Mouse (Mus musculus) liver, adult 2 months (tissue): ENCODE results near the gene Ddx31. TPM values are rescaled to one million over a fixed set of nuclear protein-coding genes. Genes with fewer than 3 reads are reported as not detected.

Source experiments
- DNase-seq: peaks from one replicate; pipeline ENCODE4 v3.0.0-alpha.2; 2011; ENCODE audit warnings: low read depth, low spot score; ENCODE audit errors: extremely low read depth
- H3K27ac ChIP-seq: fragments of 200-500 bp; replicated peaks from 2 replicates; pipeline ENCODE4 v1.5.1; 2012; ENCODE audit warnings: low read depth, mild to moderate bottlenecking, control low read depth, inconsistent platforms, low read length; ENCODE audit not compliant: insufficient read depth
- H3K27me3 ChIP-seq: fragments of 200-500 bp; 2 replicates; pipeline ENCODE4 v1.6.1; 2012; ENCODE audit warnings: mild to moderate bottlenecking, moderate library complexity, low read length, inconsistent platforms; ENCODE audit not compliant: control insufficient read depth, insufficient read depth
- H3K36me3 ChIP-seq: fragments of 200-500 bp; 2 replicates; pipeline ENCODE4 v1.6.1; 2012; ENCODE audit warnings: low read length, inconsistent platforms; ENCODE audit not compliant: control insufficient read depth, insufficient read depth
- H3K4me1 ChIP-seq: fragments of 200-500 bp; 2 replicates; pipeline ENCODE4 v1.6.1; 2011; ENCODE audit warnings: low read length; ENCODE audit not compliant: control insufficient read depth, insufficient read depth
- H3K4me3 ChIP-seq: fragments of 200-500 bp; 2 replicates; pipeline ENCODE4 v1.5.1; 2011; ENCODE audit warnings: low read depth, mild to moderate bottlenecking, control low read depth, low read length, moderate library complexity; ENCODE audit not compliant: insufficient read depth
- H3K79me2 ChIP-seq: fragments of 200-500 bp; 2 replicates; pipeline ENCODE4 v1.6.1; 2012; ENCODE audit warnings: inconsistent platforms, mild to moderate bottlenecking, low read length, moderate library complexity; ENCODE audit not compliant: control insufficient read depth, insufficient read depth
- H3K9ac ChIP-seq: fragments of 200-500 bp; 2 replicates; pipeline ENCODE4 v1.6.1; 2012; ENCODE audit warnings: low read depth, mild to moderate bottlenecking, control low read depth, inconsistent platforms, low read length
- CTCF ChIP-seq: fragments of 200-500 bp; IDR thresholded peaks from 2 replicates; pipeline ENCODE4 v1.5.1; 2011; ENCODE audit warnings: low read depth, low read length, control low read depth
- POLR2A ChIP-seq: fragments of 200-500 bp; IDR thresholded peaks from 2 replicates; pipeline ENCODE4 v1.6.1; 2011; ENCODE audit warnings: low read length, control low read depth; ENCODE audit not compliant: insufficient read depth; ENCODE audit errors: extremely low read depth
- WGBS: fragments of 180-500 bp; shearing (Covaris S2); methylation state at CpG from one replicate; pipeline ENCODE4 v1.1.7; 2018; 5-methylcytosine and 5-hydroxymethylcytosine counted together
- polyA plus RNA-seq: library from polyadenylated mRNA; depleted of rRNA; stranded (reverse); fragments of >200 nt; gene quantifications from 2 replicates; pipeline ENCODE4 v1.2.3, GENCODE M21; 2012
- total RNA-seq: library from RNA; depleted of rRNA; stranded (reverse); fragments of >200 nt; gene quantifications from 2 replicates; pipeline ENCODE4 v1.2.3, GENCODE M21; 2014

Ddx31 gene
- total and polyA plus RNA-seq, 2 experiments: 2.5 to 4.2 TPM

DNA sequence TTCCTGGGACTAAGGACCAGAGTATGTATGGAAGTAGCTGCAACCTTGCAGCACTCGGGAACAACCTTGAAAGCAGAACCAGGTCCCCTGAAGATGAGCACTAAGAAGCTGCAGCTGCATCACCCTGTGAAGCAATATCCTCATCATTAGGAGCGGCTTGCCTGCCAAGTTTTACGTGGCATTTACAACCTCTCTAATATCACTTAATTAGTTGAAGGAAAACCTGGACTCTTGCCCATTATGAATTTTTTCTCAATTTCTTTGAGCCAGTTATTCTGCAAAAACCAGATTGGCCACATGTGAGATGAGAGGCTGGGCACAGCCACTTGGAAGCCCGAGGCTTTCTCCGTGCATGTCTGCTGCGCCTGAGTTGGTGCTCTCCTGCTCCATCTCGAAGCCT lies 55.7 kb downstream of the Ddx31 start:
- no peak for TF ChIP-seq CTCF
- no peak for TF ChIP-seq POLR2A
- Histone ChIP-seq H3K79me2 (no peaks in the 10 kb centered on the region), H3K27me3 (no peaks in the 10 kb centered on the region), H3K36me3 (peaks cover 5% of the 10 kb centered on the region; the same call in 1 of the 2 replicates), H3K4me3 (no peak overlapping the region), H3K4me1 (no peaks in the 10 kb centered on the region), H3K27ac (no peak overlapping the region), H3K9ac (no peak overlapping the region)
- no peak for DNase-seq
- 94% methylated on average over 7 of the region's 7 CpGs for WGBS

DNA sequence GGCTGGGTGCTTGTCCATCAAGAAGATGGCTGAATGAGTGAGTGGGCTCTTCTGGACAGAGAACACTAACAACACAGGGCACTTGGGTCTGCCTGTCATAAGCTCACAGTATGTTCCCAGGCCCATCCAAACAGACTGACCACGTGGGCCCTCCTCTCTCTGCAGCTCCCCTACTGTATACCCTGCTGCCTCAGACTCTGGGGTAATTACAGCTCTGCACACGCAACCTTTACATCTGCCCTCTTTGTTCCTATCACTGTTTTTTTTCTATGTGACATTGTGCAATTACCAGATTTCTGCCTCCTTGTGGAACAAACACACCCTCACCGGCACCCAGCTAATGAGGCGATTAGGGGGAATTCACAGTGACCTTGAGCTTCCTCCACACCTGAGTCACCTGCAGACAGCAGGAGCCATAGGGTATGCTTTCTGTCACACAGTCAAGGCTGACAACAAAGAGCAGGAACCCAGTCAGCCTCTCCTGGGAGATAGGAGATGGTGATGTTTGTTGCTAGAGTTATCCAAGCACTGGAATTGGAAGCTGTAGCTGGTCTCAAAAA lies 57.2 kb downstream of the Ddx31 start:
- H3K4me3 ChIP-seq: no peak overlapping the region
- H3K27ac ChIP-seq: no peak overlapping the region
- no peaks in the 10 kb centered on the region for H3K79me2 ChIP-seq
- TF ChIP-seq POLR2A (no peak), CTCF (no peak)
- H3K9ac ChIP-seq: no peak overlapping the region
- peaks cover 5% of the 10 kb centered on the region; the same call in 1 of the 2 replicates for H3K36me3 ChIP-seq
- DNase-seq: no peak
- WGBS: 85% methylated on average over 4 of the region's 4 CpGs
- H3K27me3 ChIP-seq: no peaks in the 10 kb centered on the region
- H3K4me1 ChIP-seq: no peaks in the 10 kb centered on the region

DNA sequence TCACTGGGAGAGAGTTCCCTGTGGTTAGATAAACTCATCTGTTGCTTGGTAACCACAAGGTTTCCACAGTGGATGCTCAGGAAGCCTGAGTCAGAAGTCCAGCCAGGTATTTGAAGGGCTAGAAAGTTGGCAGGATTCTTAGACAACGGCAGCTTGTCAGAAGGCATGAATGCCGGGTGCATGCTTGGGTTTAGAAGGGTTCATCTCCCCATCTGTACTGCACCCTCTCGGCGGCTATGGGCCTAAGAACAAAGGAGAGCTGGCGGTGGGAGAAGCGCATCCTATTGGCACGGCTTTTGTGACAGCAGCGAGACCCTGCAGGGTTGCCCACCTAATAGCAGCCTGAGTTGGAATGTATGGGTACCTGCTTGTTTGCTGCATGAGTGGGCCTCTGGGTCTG lies 62.1 kb downstream of the Ddx31 start:
- no peak for DNase-seq
- H3K27ac ChIP-seq: no peak overlapping the region
- no peak overlapping the region for H3K4me3 ChIP-seq
- TF ChIP-seq POLR2A (no peak), CTCF (no peak)
- 94% methylated on average over 8 of the region's 8 CpGs for WGBS
- 0 out of 2 replicates have a peak, but pooled peaks cover 3% of the 10 kb centered on the region for H3K4me1 ChIP-seq
- no peaks in the 10 kb centered on the region for H3K27me3 ChIP-seq
- H3K9ac ChIP-seq: no peak overlapping the region
- H3K79me2 ChIP-seq: no peaks in the 10 kb centered on the region
- H3K36me3 ChIP-seq: 0 out of 2 replicates have a peak, but pooled peaks cover 1% of the 10 kb centered on the region

DNA sequence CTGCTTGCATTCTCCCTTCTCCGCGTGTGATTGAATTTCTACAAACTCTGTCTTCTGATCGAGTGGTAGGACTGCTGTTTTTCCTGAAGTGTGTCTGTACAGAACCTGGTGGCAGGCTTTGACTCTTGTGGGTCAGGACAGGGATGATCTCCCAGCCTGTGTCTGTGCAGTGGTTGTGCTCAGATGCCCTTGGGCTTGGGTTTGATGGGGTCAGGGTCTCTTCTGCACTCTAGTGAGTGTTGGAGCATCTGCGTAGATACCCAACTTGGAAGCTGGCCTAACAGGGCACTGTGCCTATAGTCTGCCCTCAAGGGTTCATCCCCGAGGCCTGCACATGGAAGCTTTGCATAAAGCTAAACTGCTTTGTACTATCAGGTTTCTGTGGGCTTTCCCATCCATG lies 63.7 kb downstream of the Ddx31 start:
- H3K27me3 ChIP-seq: no peaks in the 10 kb centered on the region
- 0 out of 2 replicates have a peak, but pooled peaks cover 1% of the 10 kb centered on the region for H3K36me3 ChIP-seq
- no peak for DNase-seq
- TF ChIP-seq CTCF (no peak), POLR2A (no peak)
- peaks cover 9% of the 10 kb centered on the region; the same call in 1 of the 2 replicates for H3K4me1 ChIP-seq
- H3K9ac ChIP-seq: no peak overlapping the region
- H3K4me3 ChIP-seq: no peak overlapping the region
- WGBS: 90% methylated on average over 5 of the region's 5 CpGs
- H3K79me2 ChIP-seq: no peaks in the 10 kb centered on the region
- H3K27ac ChIP-seq: no peak overlapping the region

DNA sequence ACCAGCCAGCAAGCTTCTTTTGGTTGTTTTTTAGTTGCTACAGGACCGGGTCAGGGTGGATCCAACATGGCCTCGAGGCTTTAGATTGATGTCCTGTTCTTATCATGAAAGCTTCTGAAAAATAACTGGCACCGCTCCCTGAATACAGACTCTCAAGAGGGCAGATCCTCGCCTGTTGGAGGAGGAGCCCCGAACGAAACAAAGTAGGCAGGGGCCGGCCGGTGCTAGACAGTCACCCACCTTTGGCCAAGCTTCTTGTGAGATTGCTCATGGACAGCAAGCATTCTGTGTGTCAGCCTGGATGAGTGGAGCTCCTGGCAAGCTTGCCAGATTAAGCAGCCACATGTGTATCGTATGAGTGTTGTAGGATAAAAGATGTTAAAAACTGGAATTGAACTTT lies 64.6 kb downstream of the Ddx31 start:
- WGBS: 92% methylated on average over 9 of the region's 9 CpGs
- H3K4me3 ChIP-seq: no peak overlapping the region
- H3K27ac ChIP-seq: no peak overlapping the region
- H3K27me3 ChIP-seq: no peaks in the 10 kb centered on the region
- TF ChIP-seq POLR2A (no peak), CTCF (no peak)
- peaks cover 9% of the 10 kb centered on the region; the same call in 1 of the 2 replicates for H3K4me1 ChIP-seq
- 0 out of 2 replicates have a peak, but pooled peaks cover 1% of the 10 kb centered on the region for H3K36me3 ChIP-seq
- no peak overlapping the region for H3K9ac ChIP-seq
- H3K79me2 ChIP-seq: no peaks in the 10 kb centered on the region
- no peak for DNase-seq

DNA sequence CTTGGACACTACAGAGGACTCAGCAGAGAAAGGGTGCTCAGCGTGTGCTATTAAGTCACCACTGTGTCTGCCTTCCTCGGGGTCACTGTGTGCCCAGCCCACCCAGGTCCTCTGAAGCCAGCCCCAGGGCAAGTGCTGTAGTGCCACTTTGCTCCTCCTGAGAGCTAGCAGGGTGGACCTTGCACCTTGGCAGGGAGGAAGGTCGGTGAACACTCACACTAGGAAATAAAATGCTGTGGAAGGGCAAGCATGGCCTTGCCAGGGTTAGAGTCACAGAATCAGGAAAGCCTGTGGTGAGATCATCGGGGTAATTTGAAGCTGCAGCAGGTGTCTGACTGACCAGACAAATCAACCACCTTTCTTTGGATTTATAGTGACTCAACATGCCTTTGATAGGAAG lies 65.4 kb downstream of the Ddx31 start:
- WGBS: 58% methylated on average over 4 of the region's 4 CpGs
- H3K79me2 ChIP-seq: no peaks in the 10 kb centered on the region
- peaks cover 9% of the 10 kb centered on the region; the same call in 1 of the 2 replicates for H3K4me1 ChIP-seq
- H3K9ac ChIP-seq: no peak overlapping the region
- H3K27ac ChIP-seq: no peak overlapping the region
- 0 out of 2 replicates have a peak, but pooled peaks cover 1% of the 10 kb centered on the region for H3K36me3 ChIP-seq
- DNase-seq: peak; percentile 70
- TF ChIP-seq POLR2A (no peak), CTCF (no peak)
- no peak overlapping the region for H3K4me3 ChIP-seq
- H3K27me3 ChIP-seq: no peaks in the 10 kb centered on the region; the same call in 1 of the 2 replicates
